Mouse (Mus musculus): ENCODE measurements around the gene Tm9sf1.
A peak's percentile ranks its signal among the peaks of the same experiment; 100 is the strongest.

Tm9sf1 gene

GRCm38 (mm10) chr14:55634874-55635522, 8.6 kb downstream of the Tm9sf1 start:
- DNase-seq (ENCODE audit: low spot score), result no peak

- DNase-seq (ENCODE audit: low spot score), result no peak
Observed at GRCm38 (mm10) chr14:55629312-55629711, 14.3 kb downstream of the Tm9sf1 start.

- no peak for DNase-seq (ENCODE audit: low spot score)
Observed at GRCm38 (mm10) chr14:55628077-55628827, 15.4 kb downstream of the Tm9sf1 start.

GRCm38 (mm10) chr14:55618486-55619195, 25.0 kb downstream of the Tm9sf1 start:
- peak; percentile 67 for DNase-seq (ENCODE audit: low spot score)

GRCm38 (mm10) chr14:55617822-55618221, 25.8 kb downstream of the Tm9sf1 start, which contains the start of gene Rec8:
Rec8 (plus strand) TSS chr14:55618037.
- DNase-seq (ENCODE audit: low spot score), result no peak

GRCm38 (mm10) chr14:55616844-55617243, 26.8 kb downstream of the Tm9sf1 start:
- DNase-seq (ENCODE audit: low spot score), result no peak

- no peak for DNase-seq (ENCODE audit: low spot score)
Observed at GRCm38 (mm10) chr14:55615876-55616275, 27.7 kb downstream of the Tm9sf1 start.

GRCm38 (mm10) chr14:55614565-55615178, 28.9 kb downstream of the Tm9sf1 start:
- peak; percentile 80 for DNase-seq (ENCODE audit: low spot score)

GRCm38 (mm10) chr14:55613346-55613745, 30.3 kb downstream of the Tm9sf1 start:
- DNase-seq (ENCODE audit: low spot score), result no peak

GRCm38 (mm10) chr14:55608339-55608738, 35.3 kb downstream of the Tm9sf1 start:
- no peak for DNase-seq (ENCODE audit: low spot score)

GRCm38 (mm10) chr14:55605743-55606459, 37.7 kb downstream of the Tm9sf1 start:
- no peak for DNase-seq (ENCODE audit: low spot score)

- no peak for DNase-seq (ENCODE audit: low spot score)
Observed at GRCm38 (mm10) chr14:55604823-55605222, 38.8 kb downstream of the Tm9sf1 start.

GRCm38 (mm10) chr14:55603633-55604576, 39.7 kb downstream of the Tm9sf1 start:
- peak; percentile 97 for DNase-seq (ENCODE audit: low spot score)

- DNase-seq (ENCODE audit: low spot score), result no peak
Observed at GRCm38 (mm10) chr14:55603271-55603632, 40.4 kb downstream of the Tm9sf1 start, which contains the start of gene Irf9. Irf9 (plus strand) TSS chr14:55603571.

GRCm38 (mm10) chr14:55598521-55599390, 44.9 kb downstream of the Tm9sf1 start:
- no peak for DNase-seq (ENCODE audit: low spot score)

GRCm38 (mm10) chr14:55596036-55596690, 47.4 kb downstream of the Tm9sf1 start:
- DNase-seq (ENCODE audit: low spot score), result no peak

- no peak for DNase-seq (ENCODE audit: low spot score)
Observed at GRCm38 (mm10) chr14:55592226-55592625, 51.4 kb downstream of the Tm9sf1 start.

- peak; percentile 95 for DNase-seq (ENCODE audit: low spot score)
Observed at GRCm38 (mm10) chr14:55591331-55591891, 52.2 kb downstream of the Tm9sf1 start, which contains the start of gene Rnf31. Rnf31 (plus strand) TSS chr14:55591708.
